Mouse (Mus musculus) ES-E14 (cell line): ENCODE measurements at regions not wholly inside any gene's neighbourhood (a gene's known extent, or its start where the extent isn't known, plus 50 kb on each side); places are given as distances from the start of the nearest gene placed in this dataset.

Experiments
- DNase-seq: peaks from one replicate; pipeline ENCODE4 v3.0.0-alpha.2; 2013; ENCODE audit warnings: low read depth, low spot score
- H3K27ac ChIP-seq: 2 replicates; pipeline ENCODE4 v1.5.1; 2012; ENCODE audit warnings: low read depth, mild to moderate bottlenecking, low read length, moderate library complexity, mixed read lengths; ENCODE audit not compliant: poor library complexity, insufficient read depth, severe bottlenecking
- H3K36me3 ChIP-seq: 2 replicates; pipeline ENCODE4 v1.6.1; 2012; ENCODE audit warnings: mild to moderate bottlenecking, low read length, moderate library complexity, mixed read lengths; ENCODE audit not compliant: control insufficient read depth, poor library complexity, insufficient read depth, severe bottlenecking
- H3K4me1 ChIP-seq, 2 experiments: fragments of 150-350 bp in 1 of 2; sonication (generic) in 1 of 2; 2 replicates each; pipeline ENCODE4 v1.6.1; 2012; ENCODE audit warnings: low read length in 2 of 2, mild to moderate bottlenecking in 1 of 2, mixed read lengths in 1 of 2; ENCODE audit not compliant: control insufficient read depth in 2 of 2, insufficient read depth in 2 of 2, poor library complexity in 1 of 2
- H3K4me3 ChIP-seq, 2 experiments: fragments of 150-350 bp in 1 of 2; sonication (generic) in 1 of 2; 2 replicates each; pipeline ENCODE4 v1.5.1; 2012; ENCODE audit warnings: low read length in 2 of 2, low read depth in 1 of 2, mild to moderate bottlenecking in 1 of 2, mixed read lengths in 1 of 2; ENCODE audit not compliant: insufficient read depth in 1 of 2, poor library complexity in 1 of 2, severe bottlenecking in 1 of 2
- H3K9ac ChIP-seq: 2 replicates; pipeline ENCODE4 v1.6.1; 2012; ENCODE audit warnings: low read depth, mild to moderate bottlenecking, low read length, mixed read lengths; ENCODE audit not compliant: poor library complexity, insufficient read depth, severe bottlenecking
- H3K9me3 ChIP-seq: fragments of 150-350 bp; sonication (generic); 2 replicates; pipeline ENCODE4 v1.6.1; 2012; ENCODE audit warnings: low read depth, mild to moderate bottlenecking, low read length; ENCODE audit not compliant: control insufficient read depth, insufficient read depth
- CHD2 ChIP-seq: IDR thresholded peaks from 2 replicates; pipeline ENCODE4 v1.6.1; 2014; ENCODE audit warnings: mild to moderate bottlenecking, low read depth, low read length, inconsistent platforms
- HCFC1 ChIP-seq: IDR thresholded peaks from 2 replicates; pipeline ENCODE4 v1.6.1; 2012; ENCODE audit warnings: low read length, inconsistent platforms, borderline replicate concordance; ENCODE audit not compliant: insufficient read depth
- MAFK ChIP-seq: IDR thresholded peaks from 2 replicates; pipeline ENCODE4 v1.6.1; 2014; ENCODE audit warnings: mild to moderate bottlenecking, low read depth, low read length, inconsistent platforms; ENCODE audit not compliant: insufficient read depth
- ZC3H11A ChIP-seq: IDR thresholded peaks from 2 replicates; pipeline ENCODE4 v1.6.1; 2012; ENCODE audit warnings: low read depth, mild to moderate bottlenecking, inconsistent platforms, low read length, borderline replicate concordance
- ZNF384 ChIP-seq: IDR thresholded peaks from 2 replicates; pipeline ENCODE4 v1.6.1; 2012; ENCODE audit warnings: low read depth, low read length, inconsistent platforms
- in situ Hi-C, 2 experiments: fragments of 600-800 bp; cut with MboI; formaldehyde crosslinking; loops; one replicate each; pipeline ENCODE4 v1.15.1; 2025; ENCODE audit warnings: low sequenced_read_pairs in 2 of 2, inconsistent platforms in 1 of 2; ENCODE audit not compliant: unreplicated experiment in 2 of 2

DNA sequence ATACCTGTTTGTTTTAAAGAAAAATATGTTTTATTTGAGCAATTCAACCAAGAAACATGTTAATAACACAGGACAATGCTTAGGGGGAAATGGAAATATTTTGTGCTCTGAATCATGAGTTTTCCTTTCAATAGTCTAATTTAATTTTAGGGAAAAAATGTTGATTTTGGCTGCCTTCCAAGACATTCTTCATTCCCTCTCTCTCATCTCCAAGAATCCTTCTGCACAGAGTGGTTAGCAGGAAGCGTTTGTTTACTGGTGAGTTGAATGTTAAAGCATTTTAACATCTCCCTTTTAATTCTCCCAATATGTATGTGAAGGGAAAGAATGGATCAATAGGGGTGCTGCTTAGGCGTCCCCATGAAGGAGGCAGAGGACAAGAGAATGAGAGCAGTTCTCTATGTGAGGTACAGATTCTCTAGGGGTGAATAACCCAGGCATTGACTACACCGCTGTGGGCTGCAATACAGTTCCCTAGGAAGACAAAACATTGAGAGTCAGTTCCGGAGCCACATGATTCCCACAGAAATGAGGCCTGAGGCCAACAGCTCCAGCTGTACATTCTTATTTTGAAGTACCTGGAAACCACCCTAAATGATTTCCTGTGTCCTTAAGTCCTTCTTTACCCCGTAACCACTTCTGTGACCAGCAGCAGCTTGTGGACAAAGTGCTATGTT, 512.7 kb downstream of the Rfpl4b start:
- H3K4me1 ChIP-seq = no peaks in the 10 kb centered on the region
- in situ Hi-C loops = no loop called here
- H3K27ac ChIP-seq = no peak overlapping the region
- H3K36me3 ChIP-seq = no peaks in the 10 kb centered on the region
- H3K9me3 ChIP-seq = no peaks in the 10 kb centered on the region
- no peak for DNase-seq
- TF ChIP-seq MAFK (no peak), CHD2 (no peak), HCFC1 (no peak), ZC3H11A (no peak), ZNF384 (no peak)
- H3K4me3 ChIP-seq = no peak overlapping the region
- H3K9ac ChIP-seq = no peak overlapping the region

DNA sequence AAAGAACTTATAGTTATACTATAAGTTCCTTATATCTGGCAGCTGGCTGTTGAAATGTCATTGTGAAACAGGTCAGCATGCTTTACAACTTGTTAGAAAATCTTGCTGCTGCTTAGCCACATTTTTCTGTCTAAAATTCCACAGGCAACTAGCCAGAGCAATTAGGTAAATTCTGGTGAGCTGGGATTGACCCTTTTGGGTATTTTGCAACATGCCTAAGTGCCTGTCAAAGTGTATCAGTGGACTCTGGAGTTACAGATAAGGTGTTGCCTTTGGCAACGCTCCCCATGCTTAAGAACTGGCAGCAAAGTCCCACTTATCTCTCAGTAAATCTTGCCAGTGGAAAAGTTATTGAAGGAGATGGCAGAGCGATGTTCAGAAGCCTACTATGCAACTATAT, 525.9 kb downstream of the Rfpl4b start:
- in situ Hi-C loops = no loop called here
- TF ChIP-seq ZC3H11A (no peak), CHD2 (no peak), HCFC1 (no peak)
- Histone ChIP-seq H3K9ac (no peak overlapping the region), H3K9me3 (no peaks in the 10 kb centered on the region), H3K36me3 (no peaks in the 10 kb centered on the region), H3K4me1 (no peaks in the 10 kb centered on the region), H3K27ac (no peak overlapping the region), H3K4me3 (no peak overlapping the region)
- DNase-seq = no peak

GRCm38 (mm10) chr10:38288689-38289283, 532.8 kb downstream of the Rfpl4b start:
- no peak overlapping the region for H3K4me3 ChIP-seq
- TF ChIP-seq CHD2 (no peak), ZNF384 (no peak), HCFC1 (no peak), MAFK (no peak), ZC3H11A (no peak)
- no peak for DNase-seq
- no peaks in the 10 kb centered on the region for H3K4me1 ChIP-seq
- H3K36me3 ChIP-seq = no peaks in the 10 kb centered on the region
- H3K27ac ChIP-seq = no peak overlapping the region
- in situ Hi-C loops = no loop called here
- H3K9ac ChIP-seq = no peak overlapping the region
- no peaks in the 10 kb centered on the region for H3K9me3 ChIP-seq

- H3K4me1 ChIP-seq = no peaks in the 10 kb centered on the region
- H3K36me3 ChIP-seq = no peaks in the 10 kb centered on the region
- no peak overlapping the region for H3K4me3 ChIP-seq
- TF ChIP-seq ZNF384 (no peak), HCFC1 (no peak), CHD2 (no peak), MAFK (no peak), ZC3H11A (no peak)
- no peak for DNase-seq
- H3K27ac ChIP-seq = no peak overlapping the region
- H3K9me3 ChIP-seq = no peaks in the 10 kb centered on the region
- in situ Hi-C loops = no loop called here
- no peak overlapping the region for H3K9ac ChIP-seq
These were observed 552.4 kb downstream of the Rfpl4b start for GRCm38 (mm10) chr10:38269136-38269535.

GRCm38 (mm10) chr10:38265564-38265963, 556.0 kb downstream of the Rfpl4b start:
- DNase-seq = no peak
- in situ Hi-C loops = no loop called here
- Histone ChIP-seq H3K4me1 (no peaks in the 10 kb centered on the region), H3K9ac (no peak overlapping the region), H3K4me3 (no peak overlapping the region), H3K9me3 (no peaks in the 10 kb centered on the region), H3K27ac (no peak overlapping the region), H3K36me3 (no peaks in the 10 kb centered on the region)
- TF ChIP-seq CHD2 (no peak), MAFK (no peak), HCFC1 (no peak), ZNF384 (no peak), ZC3H11A (no peak)
